Mouse (Mus musculus) kidney, adult 2 months (tissue): Measurements from ENCODE around the gene Arhgap28. TPM values are rescaled to one million over a fixed set of nuclear protein-coding genes. Genes with fewer than 3 reads are reported as not detected.

Experiments used
- DNase-seq: peaks from one replicate; pipeline ENCODE4 v3.0.0; 2021
- H3K27ac ChIP-seq: fragments of 200-500 bp; 2 replicates; pipeline ENCODE4 v1.5.1; 2012; ENCODE audit warnings: low read depth, low read length, control low read depth, inconsistent platforms; ENCODE audit not compliant: insufficient read depth
- H3K27me3 ChIP-seq: fragments of 200-500 bp; replicated peaks from 2 replicates; pipeline ENCODE4 v1.6.1; 2012; ENCODE audit warnings: mild to moderate bottlenecking, moderate library complexity, low read length, inconsistent platforms; ENCODE audit not compliant: control insufficient read depth, insufficient read depth
- H3K36me3 ChIP-seq: fragments of 200-500 bp; 2 replicates; pipeline ENCODE4 v1.6.1; 2012; ENCODE audit warnings: mild to moderate bottlenecking, moderate library complexity, low read length, inconsistent platforms; ENCODE audit not compliant: control insufficient read depth, insufficient read depth
- H3K4me1 ChIP-seq: fragments of 200-500 bp; 2 replicates; pipeline ENCODE4 v1.6.1; 2011; ENCODE audit warnings: low read length; ENCODE audit not compliant: control insufficient read depth, insufficient read depth
- H3K4me3 ChIP-seq: fragments of 200-500 bp; 2 replicates; pipeline ENCODE4 v1.5.1; 2011; ENCODE audit warnings: mild to moderate bottlenecking, low read depth, low read length, control low read depth; ENCODE audit not compliant: insufficient read depth
- CTCF ChIP-seq: fragments of 200-500 bp; conservative IDR thresholded peaks from 2 replicates; pipeline ENCODE4 v1.5.1; 2011; ENCODE audit warnings: low read depth, mild to moderate bottlenecking, control low read depth, low read length, moderate library complexity, mixed read lengths; ENCODE audit not compliant: insufficient read depth, insufficient read length
- POLR2A ChIP-seq: fragments of 200-500 bp; IDR thresholded peaks from one replicate; pipeline ENCODE4 v1.6.1; 2011; ENCODE audit warnings: low read depth, low read length, control low read depth
- WGBS: fragments of 180-500 bp; shearing (Covaris S2); methylation state at CpG from one replicate; pipeline ENCODE4 v1.1.7; 2018; 5-methylcytosine and 5-hydroxymethylcytosine counted together
- polyA plus RNA-seq: library from polyadenylated mRNA; depleted of rRNA; stranded (reverse); fragments of >200 nt; gene quantifications from 2 replicates; pipeline ENCODE4 v1.2.3, GENCODE M21; 2012

Gene Arhgap28
- polyA plus RNA-seq, 1 experiment: 3.7 TPM

DNA sequence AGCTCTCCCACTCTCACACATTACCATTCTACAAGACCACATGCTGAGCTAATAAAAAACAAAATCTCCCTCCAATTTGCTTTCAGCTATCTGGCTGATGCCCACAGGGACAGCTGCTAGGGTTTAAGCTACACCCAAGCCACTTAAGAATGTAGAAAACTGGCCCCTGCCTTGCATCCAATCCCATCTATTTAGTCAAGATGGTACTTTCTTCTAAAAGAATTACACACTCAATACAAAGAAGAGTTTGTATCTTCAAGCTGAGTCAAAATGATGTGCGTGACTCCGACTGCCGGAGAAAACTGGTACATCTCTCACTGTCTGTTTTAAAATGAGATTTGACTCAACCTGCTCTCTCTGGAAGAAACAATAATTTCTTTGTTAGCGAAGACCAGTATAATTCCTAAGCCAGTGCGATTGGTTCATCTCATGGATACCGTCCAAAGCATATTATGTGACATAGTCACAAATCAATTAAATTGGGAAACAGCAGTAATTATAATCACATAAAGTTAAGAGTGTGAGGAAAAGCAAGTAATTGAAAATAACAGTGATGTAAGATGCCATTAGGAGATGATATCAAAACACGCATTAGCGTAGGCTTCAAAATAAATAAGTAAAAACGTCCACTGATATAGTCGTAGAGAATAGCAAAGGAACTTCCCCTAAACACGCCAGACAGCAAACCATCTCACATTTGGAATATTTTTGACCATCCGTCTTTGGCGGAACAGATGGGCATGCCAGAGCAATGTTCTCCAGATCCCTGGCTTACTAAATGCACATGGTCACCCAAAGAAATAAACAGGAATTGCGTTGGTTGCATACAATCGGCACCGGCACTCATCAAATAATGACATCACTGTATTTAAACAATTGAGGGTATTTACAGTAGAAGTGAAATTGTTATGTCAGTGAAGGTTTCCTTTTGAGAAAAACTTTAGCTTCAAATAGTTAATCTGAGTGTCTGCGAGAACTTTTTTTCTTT is 1.0 kb downstream of the Arhgap28 start:
- 32% methylated on average over 17 of the region's 17 CpGs for WGBS
- no peak for TF ChIP-seq CTCF
- TF ChIP-seq POLR2A: no peak
- H3K36me3 ChIP-seq: no peaks in the 10 kb centered on the region
- no peak for DNase-seq
- H3K27ac ChIP-seq: no peak overlapping the region
- H3K27me3 ChIP-seq: no peaks in the 10 kb centered on the region
- H3K4me1 ChIP-seq: peaks cover 3% of the 10 kb centered on the region; the same call in 1 of the 2 replicates
- no peak overlapping the region for H3K4me3 ChIP-seq

DNA sequence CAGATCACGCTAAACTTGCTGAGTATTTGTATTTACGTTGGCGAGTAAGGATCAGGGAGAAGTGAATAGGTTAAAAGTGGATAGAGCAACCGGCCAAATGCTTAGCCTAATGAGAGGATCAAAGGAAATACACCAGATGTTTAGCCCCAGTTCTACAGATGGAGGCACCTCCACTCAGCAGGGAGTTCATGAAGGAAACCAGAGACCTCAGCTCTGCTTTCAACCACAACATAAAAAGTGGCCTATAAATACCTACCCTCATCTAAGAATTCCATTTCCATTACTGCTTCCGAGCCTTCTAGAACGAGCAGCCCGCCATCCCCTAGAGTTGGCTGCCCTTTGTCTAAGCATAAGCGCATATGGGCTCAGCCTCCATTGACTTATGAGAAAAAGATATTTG is 4.1 kb downstream of the Arhgap28 start:
- H3K4me3 ChIP-seq: no peak overlapping the region
- H3K36me3 ChIP-seq: no peaks in the 10 kb centered on the region
- WGBS: 70% methylated on average over 8 of the region's 8 CpGs
- DNase-seq: no peak
- H3K27ac ChIP-seq: no peak overlapping the region
- TF ChIP-seq POLR2A: no peak
- TF ChIP-seq CTCF: no peak
- H3K27me3 ChIP-seq: no peaks in the 10 kb centered on the region
- H3K4me1 ChIP-seq: peaks cover 3% of the 10 kb centered on the region; the same call in 1 of the 2 replicates

DNA sequence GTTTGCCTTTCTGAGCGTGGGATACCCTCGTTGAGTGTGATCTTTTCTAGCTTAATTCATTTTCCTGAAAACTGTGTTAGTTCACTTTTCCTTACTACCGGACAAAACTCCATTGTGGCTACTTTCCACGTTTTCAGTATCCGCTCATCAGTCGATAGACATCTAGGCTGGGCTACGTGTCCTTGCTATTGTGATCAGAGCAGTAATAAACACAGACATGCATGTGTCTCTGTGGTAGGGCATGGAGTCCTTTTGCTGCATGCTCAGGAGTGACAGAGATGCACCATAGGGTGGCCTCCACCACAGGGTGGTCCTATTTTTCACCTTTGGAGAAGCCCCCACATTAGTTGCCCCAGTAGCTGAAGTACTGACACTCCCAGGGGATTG is 7.2 kb downstream of the Arhgap28 start:
- H3K27ac ChIP-seq: no peak overlapping the region
- WGBS: 77% methylated on average over 7 of the region's 7 CpGs

DNA sequence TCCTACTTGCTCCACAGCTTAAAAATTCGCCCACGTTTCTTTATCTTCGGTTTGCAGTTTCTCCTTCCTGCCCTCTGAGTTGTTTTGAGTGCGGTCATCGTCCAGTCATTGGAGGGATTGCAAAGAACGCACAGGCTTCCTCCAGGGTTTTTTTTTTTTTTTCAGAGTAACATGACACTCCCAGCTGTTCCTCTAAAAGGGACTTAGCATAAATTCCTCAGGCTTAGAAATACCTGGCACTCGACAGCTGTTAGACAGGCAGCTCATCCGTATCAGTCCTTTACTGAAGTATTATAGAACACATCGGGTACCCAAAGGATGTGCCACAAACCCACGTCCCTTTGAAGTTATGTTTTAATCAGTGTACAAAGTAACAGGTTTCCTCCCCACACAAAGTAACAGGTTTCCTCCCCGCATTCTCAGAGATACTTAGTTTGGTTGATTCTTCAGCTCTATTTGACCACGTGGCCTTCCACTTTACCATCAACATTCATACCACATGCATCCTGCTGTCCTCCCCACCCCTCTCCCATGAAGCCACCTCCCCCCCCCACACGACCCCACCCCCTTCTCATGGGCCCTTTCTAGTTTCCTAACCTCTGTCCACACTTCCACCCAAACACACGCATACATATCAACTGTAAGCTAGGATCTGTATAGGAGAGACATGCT is 7.7 kb downstream of the Arhgap28 start:
- Histone ChIP-seq H3K36me3 (no peaks in the 10 kb centered on the region), H3K4me1 (no peaks in the 10 kb centered on the region), H3K27me3 (no peaks in the 10 kb centered on the region), H3K27ac (no peak overlapping the region), H3K4me3 (no peak overlapping the region)
- peak; percentile 35 for DNase-seq
- TF ChIP-seq CTCF (no peak), POLR2A (no peak)
- 6% methylated on average over 14 of the region's 14 CpGs for WGBS

More for the DNA sequence above, 7.2 kb downstream of the Arhgap28 start:
- H3K27me3 ChIP-seq: no peaks in the 10 kb centered on the region
- no peak overlapping the region for H3K4me3 ChIP-seq
- H3K36me3 ChIP-seq: no peaks in the 10 kb centered on the region
- H3K4me1 ChIP-seq: no peaks in the 10 kb centered on the region
- TF ChIP-seq POLR2A (no peak), CTCF (no peak)
- no peak for DNase-seq

DNA sequence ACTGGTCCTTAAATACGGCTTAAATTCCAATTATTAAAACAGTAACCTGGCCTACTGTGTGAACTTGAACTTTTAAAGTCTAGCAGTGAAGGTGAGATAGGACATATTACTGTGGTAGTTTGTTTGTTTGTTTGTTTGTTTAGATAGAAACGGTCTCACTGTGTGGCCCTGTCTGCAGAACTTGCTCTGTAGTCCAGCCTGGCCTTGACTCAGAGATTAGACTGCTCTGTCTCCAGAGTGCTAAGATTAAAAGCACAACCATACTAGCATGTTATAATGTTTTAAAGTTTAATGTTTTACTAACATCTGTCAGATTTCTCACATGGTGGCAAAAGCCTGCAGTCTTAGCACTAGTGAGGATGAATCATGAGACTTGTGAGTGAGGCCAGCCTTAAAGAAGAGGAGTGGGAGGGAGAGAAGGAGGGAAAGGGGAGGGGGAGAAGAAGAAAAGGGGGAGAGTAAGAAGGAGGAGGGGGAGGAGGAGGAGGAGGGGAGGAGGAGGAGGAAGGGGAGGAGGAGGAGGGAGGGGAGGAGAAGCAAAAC is 8.6 kb downstream of the Arhgap28 start:
- WGBS: 61% methylated on average over 2 of the region's 2 CpGs
- Histone ChIP-seq H3K27ac (no peak overlapping the region), H3K4me1 (no peaks in the 10 kb centered on the region), H3K4me3 (no peak overlapping the region), H3K27me3 (no peaks in the 10 kb centered on the region), H3K36me3 (no peaks in the 10 kb centered on the region)
- TF ChIP-seq CTCF (no peak), POLR2A (no peak)
- no peak for DNase-seq

DNA sequence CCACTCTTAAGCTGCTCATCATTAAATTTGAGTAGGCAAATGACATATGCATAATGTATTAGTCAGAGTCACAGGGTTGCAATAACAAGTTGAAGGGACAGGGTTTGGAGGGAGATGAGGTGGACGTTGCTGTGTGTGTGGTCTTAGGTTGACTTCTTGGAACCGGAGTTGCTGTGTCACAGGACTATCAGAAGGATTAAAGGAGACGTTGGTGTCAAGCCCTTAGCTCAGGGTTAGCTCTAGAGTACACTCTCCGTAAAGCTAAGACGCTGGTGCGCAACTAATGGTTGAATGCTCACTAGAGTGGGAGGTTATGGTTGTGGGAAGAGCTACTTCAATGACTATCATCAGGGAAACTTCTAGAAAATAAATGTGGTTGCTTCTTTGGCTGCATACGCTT is 9.1 kb downstream of the Arhgap28 start:
- Histone ChIP-seq H3K27ac (no peak overlapping the region), H3K36me3 (no peaks in the 10 kb centered on the region), H3K27me3 (no peaks in the 10 kb centered on the region), H3K4me1 (no peaks in the 10 kb centered on the region), H3K4me3 (no peak overlapping the region)
- no peak for DNase-seq
- TF ChIP-seq POLR2A: no peak
- no peak for TF ChIP-seq CTCF
- 60% methylated on average over 7 of the region's 7 CpGs for WGBS
